Mouse (Mus musculus) effector memory CD4-positive, alpha-beta T cell, adult 7 months (primary cell): ENCODE results near the gene Btnl9. TPM values are rescaled to one million over a fixed set of nuclear protein-coding genes. Genes with fewer than 3 reads are reported as not detected.

Experiments
- polyA plus RNA-seq: library from polyadenylated mRNA; unstranded; fragments of 100-300 nt; shearing (Covaris generic); gene quantifications from one replicate; pipeline ENCODE4 v1.2.1, GENCODE M21; 2017

The Btnl9 gene
- polyA plus RNA-seq: 0.40 TPM

GRCm38 (mm10) chr11:49186955-49187488 is at the start of gene Btnl9:
Btnl9 (minus strand) TSS chr11:49187159.

GRCm38 (mm10) chr11:49203129-49203768 is 16.3 kb upstream of the Btnl9 start, which contains the start of gene Zfp62:
Zfp62 (plus strand) TSS chr11:49203292.

GRCm38 (mm10) chr11:49154077-49154476 is 32.9 kb downstream of the Btnl9 start, which contains the start of gene Olfr1394:
Olfr1394 (plus strand) TSS chr11:49154377.

GRCm38 (mm10) chr11:49141974-49142373 is 45.0 kb downstream of the Btnl9 start, which contains the start of gene Olfr1395:
Olfr1395 (plus strand) TSS chr11:49142274.

Other genes with a start within 250 kb of the Btnl9 start
- 101 TPM for gene Psme2b, start 241.0 kb downstream of the Btnl9 start, polyA plus RNA-seq
- 0.76 TPM for gene Olfr56, start 208.3 kb downstream of the Btnl9 start, polyA plus RNA-seq
- 101 TPM for gene 9930111J21Rik1, start 207.8 kb downstream of the Btnl9 start, polyA plus RNA-seq
- 1.7 TPM for gene Gm12185, start 194.9 kb downstream of the Btnl9 start, polyA plus RNA-seq
- gene Tgtp1, start 193.0 kb downstream of the Btnl9 start, polyA plus RNA-seq: 54.3 TPM
- 78.1 TPM for gene 9930111J21Rik2, start 135.9 kb downstream of the Btnl9 start, polyA plus RNA-seq
- 80.7 TPM for gene Tgtp2, start 123.0 kb downstream of the Btnl9 start, polyA plus RNA-seq
- gene Ifi47, start 110.6 kb downstream of the Btnl9 start, polyA plus RNA-seq: 156 TPM
- not detected for gene Olfr1396, start 72.3 kb downstream of the Btnl9 start, polyA plus RNA-seq
- 0.17 TPM for gene Olfr1395, start 44.9 kb downstream of the Btnl9 start, polyA plus RNA-seq
- gene Olfr1394, start 32.8 kb downstream of the Btnl9 start, polyA plus RNA-seq: not detected
- 79.0 TPM for gene Zfp62, start 16.1 kb upstream of the Btnl9 start, polyA plus RNA-seq
- gene Mgat1, start 57.0 kb upstream of the Btnl9 start, polyA plus RNA-seq: 28.7 TPM
- gene Olfr1393, start 91.1 kb upstream of the Btnl9 start, polyA plus RNA-seq: not detected
- gene Olfr1392, start 98.1 kb upstream of the Btnl9 start, polyA plus RNA-seq: 0.21 TPM
- not detected for gene Olfr10, start 117.6 kb upstream of the Btnl9 start, polyA plus RNA-seq
- gene Olfr1391, start 135.6 kb upstream of the Btnl9 start, polyA plus RNA-seq: not detected
- 0.26 TPM for gene Olfr1390, start 148.0 kb upstream of the Btnl9 start, polyA plus RNA-seq
- 0.10 TPM for gene Olfr1389, start 235.9 kb upstream of the Btnl9 start, polyA plus RNA-seq
- gene Olfr1388, start 249.5 kb upstream of the Btnl9 start, polyA plus RNA-seq: not detected